Mouse (Mus musculus) spleen, adult 12 weeks (tissue): ENCODE measurements around the gene Pef1.
A peak's percentile ranks its signal among the peaks of the same experiment; 100 is the strongest.

ENCODE experiments used
- DNase-seq: peaks from one replicate; pipeline ENCODE4 v3.0.0; 2022; ENCODE audit warnings: low spot score

Pef1 gene

DNA sequence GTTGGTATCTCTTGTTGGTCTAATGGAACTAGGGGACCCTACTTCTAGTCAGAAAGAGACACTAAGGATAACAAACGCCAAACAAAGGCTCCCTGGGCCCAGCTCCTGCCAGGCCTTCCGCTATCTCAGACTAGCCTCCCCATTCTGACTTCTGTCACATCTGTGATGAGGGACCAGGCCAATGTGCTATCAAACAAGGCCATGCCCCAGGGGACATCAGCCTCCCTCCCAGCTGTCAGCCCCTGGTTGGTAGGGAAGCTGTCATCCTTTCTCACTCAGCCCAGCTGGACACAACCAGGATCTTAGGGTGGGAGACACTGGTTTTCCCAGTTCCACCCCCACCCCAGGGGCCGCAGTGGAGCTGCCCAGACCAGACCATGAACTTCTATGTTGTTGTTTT lies 7.2 kb upstream of the Pef1 start:
- DNase-seq, result no peak

GRCm38 (mm10) chr4:130101183-130101582 lies 1.2 kb upstream of the Pef1 start:
- no peak for DNase-seq

GRCm38 (mm10) chr4:130103632-130104031 lies 1.3 kb downstream of the Pef1 start:
- DNase-seq, result no peak

DNA sequence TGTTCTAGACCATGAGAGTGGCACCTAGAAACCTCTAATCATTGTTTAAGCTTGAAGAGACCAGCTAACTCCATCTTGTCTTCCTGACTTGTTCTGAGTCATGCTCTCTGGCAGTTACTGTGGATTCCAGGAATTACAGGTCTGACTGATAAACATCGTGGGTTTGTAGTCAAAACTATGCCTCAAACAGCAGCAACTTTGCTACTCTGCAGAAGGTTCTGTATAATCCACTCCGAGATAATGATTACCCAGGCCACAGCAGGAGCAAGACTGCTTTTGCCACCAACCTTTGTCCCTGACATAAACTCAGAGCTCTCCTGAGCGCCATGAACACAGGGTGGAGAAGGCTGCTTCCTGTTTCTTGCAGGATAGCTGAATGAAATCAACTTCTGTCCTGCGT lies 2.2 kb downstream of the Pef1 start:
- DNase-seq, result no peak

DNA sequence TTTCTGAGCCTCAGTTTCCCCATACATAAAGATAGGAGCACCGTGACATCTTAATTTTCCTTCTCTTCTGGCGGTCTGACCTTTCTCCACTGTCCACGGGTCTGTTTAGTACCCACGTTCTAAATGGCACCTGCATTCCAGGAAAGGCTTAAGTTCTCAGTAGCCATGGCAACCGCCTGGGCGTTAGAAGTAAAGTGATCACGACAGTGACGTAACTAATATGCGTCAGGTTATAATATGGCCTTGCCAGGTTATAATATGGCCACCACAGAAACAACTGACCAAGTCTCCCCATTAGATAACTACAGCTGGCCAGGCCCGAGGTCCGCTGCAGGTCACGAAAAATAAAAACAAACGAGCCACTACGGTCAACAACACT lies 4.7 kb downstream of the Pef1 start:
- no peak for DNase-seq

DNA sequence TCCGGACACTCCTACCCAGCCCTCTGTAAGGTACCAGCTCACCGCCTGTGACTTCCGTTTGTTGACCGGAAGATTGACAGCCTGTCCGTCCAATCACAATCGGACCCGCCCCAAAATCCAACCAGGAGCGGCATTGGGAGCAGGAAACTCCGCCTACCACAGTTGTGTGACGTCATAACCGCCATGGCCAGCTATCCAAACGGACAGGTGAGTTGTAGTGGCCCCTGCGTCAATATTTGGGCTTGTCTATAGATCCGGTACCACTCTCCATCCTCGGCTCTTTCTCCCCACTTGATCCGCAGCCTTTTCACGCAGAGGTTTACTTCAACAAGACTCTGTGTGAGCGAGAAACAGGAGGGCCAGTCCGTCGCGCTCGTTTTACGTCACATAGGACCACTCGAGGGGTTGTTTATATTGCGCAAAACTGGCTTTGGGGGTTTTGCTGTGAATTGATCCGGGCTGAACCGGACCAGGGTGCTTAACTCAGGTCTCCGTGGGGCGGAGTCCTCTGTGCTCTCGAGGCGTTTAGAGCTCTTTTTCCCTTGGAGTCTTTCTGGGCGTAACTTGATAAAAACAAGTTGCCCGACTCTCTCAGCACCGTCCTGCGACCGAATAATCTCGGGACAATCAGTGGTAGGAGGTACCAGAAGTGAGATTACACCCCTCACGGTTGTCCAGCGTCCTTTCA lies 5.2 kb downstream of the Pef1 start:
- DNase-seq, result peak; percentile 100

- DNase-seq, result no peak
Observed at GRCm38 (mm10) chr4:130108929-130109328, 6.6 kb downstream of the Pef1 start.

GRCm38 (mm10) chr4:130109666-130110065 lies 7.3 kb downstream of the Pef1 start:
- DNase-seq, result no peak

DNA sequence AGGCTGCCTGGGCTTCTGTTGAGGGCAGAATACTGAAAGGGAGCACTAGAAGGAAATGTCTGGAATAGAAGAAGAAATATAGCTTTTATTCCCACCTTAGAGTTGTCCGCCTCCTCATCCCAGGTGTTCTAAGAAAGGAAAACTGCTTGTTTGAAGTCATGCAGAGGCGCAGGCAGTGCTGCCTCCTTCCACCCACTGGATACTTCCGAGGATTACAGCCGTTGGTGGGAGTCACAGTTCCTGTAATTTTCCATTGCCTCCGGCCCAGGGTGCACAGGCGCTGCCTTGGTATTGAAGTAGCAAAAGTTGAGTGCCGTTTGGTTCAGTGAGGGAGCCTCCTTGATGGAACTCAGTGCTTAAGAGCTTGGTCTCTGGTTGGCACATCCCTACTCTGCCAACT lies 7.7 kb downstream of the Pef1 start:
- no peak for DNase-seq

DNA sequence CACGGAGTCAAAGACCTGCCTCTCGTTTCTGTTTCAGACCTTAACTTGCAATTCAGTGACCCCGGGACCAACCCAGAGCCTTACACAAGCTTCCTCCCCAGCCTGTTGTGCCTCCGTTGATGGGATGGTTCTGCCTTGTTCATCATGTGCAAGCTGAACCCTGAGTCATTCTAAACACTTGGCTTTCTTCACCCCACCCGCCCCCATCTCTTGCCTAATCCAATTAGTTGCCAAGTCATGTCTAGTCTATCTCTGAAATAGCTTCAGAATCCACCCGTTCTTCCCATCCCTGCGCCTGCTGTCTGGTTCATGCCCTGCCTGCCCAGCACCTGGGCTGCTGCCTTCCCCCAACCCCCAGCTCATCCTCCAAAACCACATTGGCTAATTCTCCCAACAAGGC lies 9.9 kb downstream of the Pef1 start:
- DNase-seq, result no peak

GRCm38 (mm10) chr4:130112732-130113131 lies 10.4 kb downstream of the Pef1 start:
- no peak for DNase-seq

- no peak for DNase-seq
Observed at GRCm38 (mm10) chr4:130120752-130121151, 18.4 kb downstream of the Pef1 start.

GRCm38 (mm10) chr4:130121560-130121959 lies 19.2 kb downstream of the Pef1 start:
- DNase-seq, result no peak

DNA sequence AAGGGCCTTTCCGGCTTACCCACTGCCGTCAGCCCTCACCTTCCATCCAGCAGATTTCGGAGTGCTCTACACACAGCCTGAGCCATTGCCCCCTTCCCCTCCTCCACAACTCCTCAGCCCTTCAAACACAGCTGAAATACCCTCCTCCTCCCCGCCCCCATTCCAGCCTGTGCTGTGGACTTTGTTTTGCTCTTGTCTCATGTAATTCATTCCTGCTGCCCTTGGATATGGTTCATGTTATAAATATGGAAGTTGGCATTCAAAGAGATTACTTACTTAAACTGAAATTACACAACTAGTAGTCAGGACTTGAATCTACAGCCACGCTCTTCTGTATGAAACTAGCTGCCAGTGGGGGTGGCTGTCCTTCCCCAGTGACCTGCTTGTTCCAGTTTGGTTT lies 20.7 kb downstream of the Pef1 start:
- DNase-seq, result no peak

DNA sequence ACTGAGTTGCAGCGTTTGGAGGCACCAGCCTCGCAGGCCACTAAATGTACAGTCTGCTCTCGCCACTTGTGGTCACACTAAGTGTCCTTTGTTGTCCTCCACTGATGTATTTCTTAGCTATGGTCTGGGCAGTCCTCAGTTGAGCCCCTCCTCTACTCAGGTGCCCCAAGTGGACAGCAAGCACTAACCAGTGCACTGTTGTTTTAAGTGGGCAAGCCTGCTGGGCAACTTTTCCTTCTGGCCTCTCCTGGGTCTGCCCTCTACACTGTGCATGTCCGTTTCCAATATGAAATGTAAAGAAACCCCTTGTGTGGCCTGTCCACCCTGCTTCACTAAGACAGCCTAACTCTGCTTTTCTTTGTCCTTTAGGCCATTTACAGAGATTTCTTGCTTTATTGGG lies 21.8 kb downstream of the Pef1 start:
- no peak for DNase-seq

DNA sequence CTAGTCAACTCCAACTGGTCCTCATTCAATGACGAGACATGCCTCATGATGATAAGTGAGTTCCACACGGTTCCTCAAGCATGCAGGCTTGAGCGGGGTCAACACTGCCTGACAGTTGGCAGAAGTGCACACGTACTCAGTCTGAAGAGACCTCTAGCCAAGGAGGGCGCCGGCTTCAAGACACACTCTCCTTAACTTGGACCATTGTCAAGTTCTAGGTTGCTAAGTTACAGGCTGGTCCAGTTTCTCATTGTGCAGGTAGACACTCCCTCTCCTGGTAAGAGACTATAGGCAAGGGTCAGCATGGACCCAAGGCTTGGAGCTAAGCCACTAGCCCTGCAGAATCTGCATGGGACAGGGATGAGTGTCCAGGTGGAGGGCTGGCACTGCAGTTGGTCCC lies 22.8 kb downstream of the Pef1 start:
- DNase-seq, result no peak

DNA sequence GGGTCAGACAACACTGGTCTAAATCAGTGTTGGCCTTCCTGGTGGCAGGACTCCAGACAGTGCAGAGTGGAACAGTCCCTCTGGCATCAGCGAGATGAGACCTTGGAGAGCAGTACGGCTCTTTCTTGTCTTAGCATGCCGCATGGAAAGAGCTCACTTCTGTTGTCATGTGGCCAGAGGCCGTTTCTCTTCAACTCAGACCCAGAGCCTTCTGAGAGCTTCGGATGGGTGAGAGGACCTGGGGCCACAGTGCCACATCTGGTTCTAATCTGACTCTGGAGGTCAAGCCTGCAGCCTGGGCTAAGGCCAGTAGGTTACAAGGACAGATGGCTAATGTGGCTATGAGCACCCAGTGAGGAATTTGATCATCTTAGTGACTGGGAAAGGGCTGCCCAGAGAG lies 23.6 kb downstream of the Pef1 start:
- no peak for DNase-seq

DNA sequence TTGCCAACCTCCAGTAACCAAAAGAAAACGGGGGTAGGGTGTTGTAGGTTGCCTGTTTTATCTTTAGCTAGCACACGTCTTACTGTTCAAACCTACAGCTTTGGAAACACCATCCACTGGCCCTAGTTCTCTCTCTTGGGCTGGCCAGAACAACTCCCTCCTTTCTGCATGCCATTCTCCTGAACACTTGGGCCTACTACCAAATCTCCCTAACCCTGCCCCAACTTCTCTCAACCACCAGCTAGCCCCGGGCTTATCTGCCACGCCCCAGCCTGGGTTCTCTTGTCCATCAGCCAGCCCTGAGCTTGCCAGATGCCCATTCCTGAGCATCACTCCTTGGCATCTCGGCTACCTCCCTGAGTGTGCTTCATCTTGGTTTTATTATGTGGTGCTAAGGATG lies 26.5 kb downstream of the Pef1 start:
- peak; percentile 28 for DNase-seq

GRCm38 (mm10) chr4:130130082-130130481 lies 27.7 kb downstream of the Pef1 start:
- no peak for DNase-seq

GRCm38 (mm10) chr4:130130641-130131350 lies 28.4 kb downstream of the Pef1 start:
- DNase-seq, result no peak

GRCm38 (mm10) chr4:130131448-130132105 lies 29.2 kb downstream of the Pef1 start:
- no peak for DNase-seq

DNA sequence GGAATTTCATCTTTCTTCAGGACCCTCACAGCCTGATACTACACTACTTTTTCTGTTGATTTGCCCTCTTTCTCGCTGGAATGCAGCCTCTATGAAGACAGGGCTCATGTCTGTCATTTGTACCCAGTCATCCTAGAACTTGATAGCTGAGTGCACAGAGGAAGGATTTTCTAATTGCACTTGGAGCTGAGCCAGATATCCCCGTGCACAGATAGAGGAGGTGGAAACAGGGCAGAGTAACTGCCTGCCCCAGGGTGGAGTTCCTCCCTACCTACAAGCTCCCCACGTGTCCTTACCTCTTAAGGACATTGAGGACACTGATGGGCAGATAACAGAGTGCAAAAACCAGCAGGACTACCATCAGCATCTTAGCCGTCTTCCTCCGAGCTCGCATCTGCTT lies 31.0 kb downstream of the Pef1 start:
- no peak for DNase-seq

GRCm38 (mm10) chr4:130138441-130139213 lies 36.3 kb downstream of the Pef1 start:
- peak; percentile 44 for DNase-seq
